ENCODE assay signal across 27 mouse cellular contexts in the genomic region with DNA sequence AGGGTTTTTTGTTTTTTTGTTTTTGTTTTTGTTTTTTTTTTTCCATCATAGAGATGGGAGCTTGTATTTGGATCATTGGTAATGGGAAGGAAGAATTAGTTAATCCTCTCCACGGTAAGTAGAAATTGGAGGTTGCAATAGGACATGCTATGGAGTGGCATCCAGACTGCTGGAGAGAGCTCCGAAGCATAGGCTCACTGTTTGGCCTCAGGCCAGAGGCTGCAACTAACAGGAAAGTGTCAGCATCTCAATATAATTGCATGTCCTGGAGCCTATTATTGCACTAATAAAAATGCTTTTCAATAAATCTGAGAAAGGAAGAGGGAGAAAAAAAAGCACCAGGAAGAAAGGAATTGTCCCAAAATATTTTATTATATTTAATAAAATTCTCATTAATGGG.
DNase-seq lines count a peak whose midpoint lies in the region; ATAC-seq and TF ChIP-seq lines count a peak whose summit lies in the region.
"Had no signal": no experiment of that assay in that cellular context is flagged by ENCODE, and none has a peak within 500 bp of the region (broad histone marks: within the 10 kb centered on the region; RNA-seq: fewer than 3 reads in every experiment).

No protein-coding gene starts in this region.

- intact Hi-C loops in gastrocnemius, postnatal 14 days (cut with DNase I; ENCODE audit: low total_unique reads), result no loop called here

- TF ChIP-seq CTCF in lung, embryonic 14.5 days (IDR thresholded peaks at IDR 0.05; ENCODE audit: low read depth), result no peak
- no peak for TF ChIP-seq CTCF in liver, postnatal 0 days (IDR thresholded peaks at IDR 0.05; ENCODE audit: low read depth)

- no peaks in the 10 kb centered on the region for H3K4me1 ChIP-seq in lung, embryonic 14.5 days (ENCODE audit: insufficient read depth)
- no peaks in the 10 kb centered on the region for H3K4me1 ChIP-seq in liver, postnatal 0 days (ENCODE audit: insufficient read depth)
- H3K4me1 ChIP-seq: embryonic facial prominence, embryonic 13.5 days; forebrain, embryonic 12.5 days; hindbrain, embryonic 13.5 days; lung, embryonic 15.5 days; neural tube, embryonic 13.5 days had no signal

- DNase-seq in gastrocnemius, postnatal 10 days, result peak; percentile 7
- no peak for DNase-seq in gastrocnemius, postnatal 14 days
- peak; percentile 31 for DNase-seq in lung, embryonic 14.5 days
- DNase-seq in lung, postnatal 25 days (ENCODE audit: low spot score), result no peak
- DNase-seq in right cerebral cortex, postnatal 4 days, result peak; percentile 5
- no peak for DNase-seq in right cerebral cortex, postnatal 10 days (ENCODE audit: low spot score in 2 of 2)
- no peak for DNase-seq in liver, postnatal 0 days
- DNase-seq: adrenal gland, postnatal 25 days; B cell, adult 2 months; cerebellum, adult 8-10 months; embryo, embryonic 11 days; gastrocnemius, postnatal 25 days; heart, adult 11 months; heart, postnatal 36 days; kidney, adult 18-20 months; layer of hippocampus, postnatal 36 days; liver; lung, postnatal 36 days; thymus, postnatal 4 days had no signal

- no peak overlapping the region for H3K9ac ChIP-seq in lung, embryonic 14.5 days
- H3K9ac ChIP-seq in liver, postnatal 0 days (replicated peaks), result no peak overlapping the region
- H3K9ac ChIP-seq: embryonic facial prominence, embryonic 13.5 days; forebrain, embryonic 12.5 days; hindbrain, embryonic 13.5 days; liver, embryonic 14.5 days; lung, embryonic 15.5 days; neural tube, embryonic 13.5 days had no signal

- H3K9me3 ChIP-seq in lung, embryonic 14.5 days (ENCODE audit: low read depth, low read length), result no peaks in the 10 kb centered on the region
- H3K9me3 ChIP-seq in liver, postnatal 0 days (ENCODE audit: low read length), result no peaks in the 10 kb centered on the region
- H3K9me3 ChIP-seq: embryonic facial prominence, embryonic 13.5 days; forebrain, embryonic 12.5 days; hindbrain, embryonic 13.5 days; lung, embryonic 15.5 days; neural tube, embryonic 13.5 days had no signal

- H3K36me3 ChIP-seq in lung, embryonic 14.5 days (ENCODE audit: insufficient read depth), result no peaks in the 10 kb centered on the region
- no peaks in the 10 kb centered on the region for H3K36me3 ChIP-seq in liver, postnatal 0 days (replicated peaks; ENCODE audit: insufficient read depth, low read length)
- H3K36me3 ChIP-seq: embryonic facial prominence, embryonic 13.5 days; forebrain, embryonic 12.5 days; hindbrain, embryonic 13.5 days; lung, embryonic 15.5 days; neural tube, embryonic 13.5 days had no signal

- ATAC-seq in lung, embryonic 14.5 days (ENCODE audit: insufficient read depth), result no peak
- ATAC-seq in liver, postnatal 0 days, result no peak

- TF ChIP-seq EP300 in liver, postnatal 0 days (IDR thresholded peaks at IDR 0.05; ENCODE audit: low read depth), result no peak

- H3K4me2 ChIP-seq in lung, embryonic 14.5 days, result no peak overlapping the region
- no peak overlapping the region for H3K4me2 ChIP-seq in liver, postnatal 0 days (ENCODE audit: low read depth, low read length)
- H3K4me2 ChIP-seq: embryonic facial prominence, embryonic 13.5 days; forebrain, embryonic 12.5 days; heart, embryonic 11.5 days; hindbrain, embryonic 13.5 days; lung, embryonic 15.5 days; neural tube, embryonic 13.5 days had no signal

- no peaks in the 10 kb centered on the region for H3K27me3 ChIP-seq in lung, embryonic 14.5 days (ENCODE audit: insufficient read depth, low read length)
- H3K27me3 ChIP-seq in liver, postnatal 0 days (ENCODE audit: insufficient read depth, low read length), result no peaks in the 10 kb centered on the region
- H3K27me3 ChIP-seq: embryonic facial prominence, embryonic 13.5 days; forebrain, embryonic 12.5 days; hindbrain, embryonic 13.5 days; lung, embryonic 15.5 days; neural tube, embryonic 13.5 days had no signal

- WGBS in lung, embryonic 14.5 days, result 49% methylated on average over 2 of the region's 2 CpGs
- WGBS in liver, postnatal 0 days (ENCODE audit: insufficient replicate concordance), result 72% methylated on average over 2 of the region's 2 CpGs

- H3K4me3 ChIP-seq in lung, embryonic 14.5 days (ENCODE audit: low read depth, low read length), result no peak overlapping the region
- H3K4me3 ChIP-seq in liver, postnatal 0 days (ENCODE audit: low read depth, low read length), result no peak overlapping the region
- H3K4me3 ChIP-seq: embryonic facial prominence, embryonic 13.5 days; erythroblast, embryonic 14.5 days; forebrain, embryonic 12.5 days; hindbrain, embryonic 13.5 days; lung, embryonic 15.5 days; neural tube, embryonic 13.5 days had no signal

- no peak overlapping the region for H3K27ac ChIP-seq in lung, embryonic 14.5 days (ENCODE audit: low read depth)
- no peak overlapping the region for H3K27ac ChIP-seq in liver, postnatal 0 days (ENCODE audit: low read depth)
- H3K27ac ChIP-seq: embryonic facial prominence, embryonic 13.5 days; forebrain, embryonic 12.5 days; hindbrain, embryonic 13.5 days; liver, embryonic 14.5 days; lung, embryonic 15.5 days; neural tube, embryonic 13.5 days had no signal

Comparison
In these comparisons a context has a peak if more than half of its experiments do, and no peak if none do; other contexts are left out.
1. DNase-seq: peak in gastrocnemius, postnatal 10 days (single experiment), lung, embryonic 14.5 days (single experiment) and right cerebral cortex, postnatal 4 days (single experiment); none in gastrocnemius, postnatal 14 days (single experiment), lung, postnatal 25 days (single experiment), right cerebral cortex, postnatal 10 days (0 of 2) and liver, postnatal 0 days (single experiment).